Mouse (Mus musculus) heart, adult 2 months (tissue): ENCODE measurements around the gene Dad1. TPM values are rescaled to one million over a fixed set of nuclear protein-coding genes. Genes with fewer than 3 reads are reported as not detected.

Source experiments
- DNase-seq, 2 experiments: peaks; one replicate each; pipeline ENCODE4 v3.0.0; 2021
- H3K27ac ChIP-seq: fragments of 200-600 bp; 2 replicates; pipeline ENCODE4 v1.8.1; 2022
- H3K27me3 ChIP-seq: fragments of 200-500 bp; 2 replicates; pipeline ENCODE4 v1.6.1; 2012; ENCODE audit warnings: mild to moderate bottlenecking, low read length, inconsistent platforms, mixed read lengths; ENCODE audit not compliant: control insufficient read depth, insufficient read depth
- H3K36me3 ChIP-seq: fragments of 200-500 bp; 2 replicates; pipeline ENCODE4 v1.6.1; 2012; ENCODE audit warnings: low read length, inconsistent platforms; ENCODE audit not compliant: control insufficient read depth, insufficient read depth
- H3K4me1 ChIP-seq: fragments of 200-500 bp; 2 replicates; pipeline ENCODE4 v1.6.1; 2011; ENCODE audit warnings: low read length; ENCODE audit not compliant: control insufficient read depth, insufficient read depth
- H3K4me3 ChIP-seq: fragments of 200-600 bp; 2 replicates; pipeline ENCODE4 v1.8.1; 2022
- H3K79me2 ChIP-seq: fragments of 200-500 bp; replicated peaks from 2 replicates; pipeline ENCODE4 v1.6.1; 2012; ENCODE audit warnings: mild to moderate bottlenecking, inconsistent platforms, low read length, moderate library complexity, mixed read lengths; ENCODE audit not compliant: control insufficient read depth, insufficient read depth
- H3K9ac ChIP-seq: fragments of 200-500 bp; 2 replicates; pipeline ENCODE4 v1.6.1; 2012; ENCODE audit warnings: low read depth, mild to moderate bottlenecking, control low read depth, inconsistent platforms, low read length, mixed read lengths
- CTCF ChIP-seq: fragments of 200-600 bp; IDR thresholded peaks from 2 replicates; pipeline ENCODE4 v1.8.1; 2022; ENCODE audit warnings: antibody characterized with exemption, mild to moderate bottlenecking, moderate library complexity
- EP300 ChIP-seq: fragments of 200-500 bp; IDR thresholded peaks from 2 replicates; pipeline ENCODE4 v1.6.1; 2011; ENCODE audit warnings: low read depth, low read length, control low read depth; ENCODE audit not compliant: insufficient read depth
- POLR2A ChIP-seq: fragments of 200-500 bp; IDR thresholded peaks from 2 replicates; pipeline ENCODE4 v1.6.1; 2011; ENCODE audit warnings: mild to moderate bottlenecking, low read depth, low read length, control low read depth; ENCODE audit not compliant: insufficient read depth
- WGBS: fragments of 180-500 bp; shearing (Covaris S2); methylation state at CpG from one replicate; pipeline ENCODE4 v1.1.7; 2018; 5-methylcytosine and 5-hydroxymethylcytosine counted together
- intact Hi-C: fragments of 180-260 bp; cut with DNase I; formaldehyde crosslinking; loops from one replicate; pipeline ENCODE4 v1.15.1; 2025
- polyA plus RNA-seq: library from polyadenylated mRNA; depleted of rRNA; stranded (reverse); fragments of >200 nt; gene quantifications from 2 replicates; pipeline ENCODE4 v1.2.3, GENCODE M21; 2012
- total RNA-seq, 2 experiments: library from RNA; stranded (reverse); gene quantifications; 2 replicates each; pipeline ENCODE4 v1.2.3; 2021

The Dad1 gene
- total and polyA plus RNA-seq, 3 experiments, result 99.0 to 393 (median 115) TPM

GRCm38 (mm10) chr14:54271976-54272606, 18.2 kb upstream of the Dad1 start:
- no peak overlapping the region for H3K4me3 ChIP-seq
- WGBS, result 79% methylated on average over 3 of the region's 3 CpGs
- intact Hi-C loops, result no loop called here

GRCm38 (mm10) chr14:54270413-54270812, 16.5 kb upstream of the Dad1 start:
- no peak overlapping the region for H3K9ac ChIP-seq
- H3K4me1 ChIP-seq, result no peaks in the 10 kb centered on the region
- no peak overlapping the region for H3K27ac ChIP-seq
- 85% methylated on average over 3 of the region's 3 CpGs for WGBS
- TF ChIP-seq EP300, result no peak
- no peaks in the 10 kb centered on the region for H3K27me3 ChIP-seq
- intact Hi-C loops, result no loop called here
- no peak for DNase-seq
- no peaks in the 10 kb centered on the region for H3K79me2 ChIP-seq
- no peak overlapping the region for H3K4me3 ChIP-seq
- no peaks in the 10 kb centered on the region for H3K36me3 ChIP-seq

More at GRCm38 (mm10) chr14:54271976-54272606, 18.2 kb upstream of the Dad1 start:
- DNase-seq, result no peak
- Histone ChIP-seq H3K4me1 (no peaks in the 10 kb centered on the region), H3K79me2 (no peaks in the 10 kb centered on the region), H3K36me3 (no peaks in the 10 kb centered on the region), H3K27me3 (no peaks in the 10 kb centered on the region), H3K27ac (no peak overlapping the region), H3K9ac (no peak overlapping the region)
- TF ChIP-seq CTCF (no peak), EP300 (no peak), POLR2A (no peak)

- DNase-seq, result no peak
- no peaks in the 10 kb centered on the region for H3K27me3 ChIP-seq
- H3K27ac ChIP-seq, result no peak overlapping the region
- no peak overlapping the region for H3K9ac ChIP-seq
- WGBS, result 98% methylated on average over 3 of the region's 3 CpGs
- H3K79me2 ChIP-seq, result no peaks in the 10 kb centered on the region
- no peak for TF ChIP-seq CTCF
- TF ChIP-seq EP300, result no peak
- no peak for TF ChIP-seq POLR2A
- intact Hi-C loops, result no loop called here
- no peak overlapping the region for H3K4me3 ChIP-seq
- H3K4me1 ChIP-seq, result no peaks in the 10 kb centered on the region
- H3K36me3 ChIP-seq, result no peaks in the 10 kb centered on the region
Measured at GRCm38 (mm10) chr14:54269566-54269965, 15.7 kb upstream of the Dad1 start.

- WGBS, result 96% methylated on average over 10 of the region's 10 CpGs
- DNase-seq, result no peak
- TF ChIP-seq EP300, result no peak
- no peak for TF ChIP-seq CTCF
- no peak for TF ChIP-seq POLR2A
- Histone ChIP-seq H3K27me3 (no peaks in the 10 kb centered on the region), H3K36me3 (no peaks in the 10 kb centered on the region), H3K9ac (no peak overlapping the region), H3K79me2 (no peaks in the 10 kb centered on the region), H3K4me3 (no peak overlapping the region), H3K4me1 (no peaks in the 10 kb centered on the region), H3K27ac (no peak overlapping the region)
- intact Hi-C loops, result no loop called here
Measured at GRCm38 (mm10) chr14:54267966-54268365, 14.1 kb upstream of the Dad1 start.

GRCm38 (mm10) chr14:54265951-54266350, 12.0 kb upstream of the Dad1 start:
- WGBS, result 81% methylated on average over 6 of the region's 6 CpGs
- no peaks in the 10 kb centered on the region for H3K36me3 ChIP-seq

GRCm38 (mm10) chr14:54265093-54265492, 11.2 kb upstream of the Dad1 start:
- no peak for TF ChIP-seq POLR2A
- TF ChIP-seq CTCF, result no peak
- TF ChIP-seq EP300, result no peak
- Histone ChIP-seq H3K9ac (no peak overlapping the region), H3K27me3 (no peaks in the 10 kb centered on the region), H3K79me2 (no peaks in the 10 kb centered on the region; the same call in none of the 2 replicates), H3K27ac (no peak overlapping the region), H3K4me3 (no peak overlapping the region), H3K36me3 (no peaks in the 10 kb centered on the region), H3K4me1 (peaks cover 4% of the 10 kb centered on the region)
- WGBS, result 62% methylated on average over 10 of the region's 10 CpGs
- intact Hi-C loops, result no loop called here
- DNase-seq, result no peak

More at GRCm38 (mm10) chr14:54265951-54266350, 12.0 kb upstream of the Dad1 start:
- TF ChIP-seq CTCF, result no peak
- no peak for TF ChIP-seq POLR2A
- no peak for TF ChIP-seq EP300
- H3K27me3 ChIP-seq, result no peaks in the 10 kb centered on the region
- no peak overlapping the region for H3K9ac ChIP-seq
- H3K79me2 ChIP-seq, result no peaks in the 10 kb centered on the region
- H3K4me1 ChIP-seq, result no peaks in the 10 kb centered on the region
- intact Hi-C loops, result no loop called here
- no peak overlapping the region for H3K4me3 ChIP-seq
- DNase-seq, result no peak
- no peak overlapping the region for H3K27ac ChIP-seq
